Mouse (Mus musculus): ENCODE results near the gene Mettl13.

The Mettl13 gene

DNA sequence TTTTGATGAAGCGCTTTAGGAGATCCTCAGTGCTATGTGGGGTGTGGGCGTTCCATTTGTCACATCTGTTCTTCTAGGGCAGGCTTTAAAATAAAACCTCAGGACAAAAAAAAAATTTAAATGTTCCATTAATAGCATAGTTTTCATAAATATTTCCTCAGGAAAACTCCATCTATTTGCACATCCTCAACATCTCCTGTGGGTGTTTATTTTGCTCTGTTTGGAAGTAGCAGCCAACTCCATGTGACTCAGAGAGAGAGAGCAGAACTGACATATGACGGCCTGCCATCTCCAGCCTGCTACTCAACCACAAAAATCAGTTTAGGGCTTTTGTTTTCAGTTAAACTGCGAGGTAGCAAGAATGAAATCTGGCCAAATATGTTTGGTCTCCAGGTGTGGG, 41.8 kb downstream of the Mettl13 start:
- no peaks in the 10 kb centered on the region for H3K27me3 ChIP-seq (ENCODE audit: control insufficient read depth, insufficient read depth, low read length, poor library complexity, severe bottlenecking)
- DNase-seq (ENCODE audit: low read depth, low spot score): no peak
- no peaks in the 10 kb centered on the region for H3K36me3 ChIP-seq (ENCODE audit: control insufficient read depth, insufficient read depth, low read length, poor library complexity, severe bottlenecking)

DNA sequence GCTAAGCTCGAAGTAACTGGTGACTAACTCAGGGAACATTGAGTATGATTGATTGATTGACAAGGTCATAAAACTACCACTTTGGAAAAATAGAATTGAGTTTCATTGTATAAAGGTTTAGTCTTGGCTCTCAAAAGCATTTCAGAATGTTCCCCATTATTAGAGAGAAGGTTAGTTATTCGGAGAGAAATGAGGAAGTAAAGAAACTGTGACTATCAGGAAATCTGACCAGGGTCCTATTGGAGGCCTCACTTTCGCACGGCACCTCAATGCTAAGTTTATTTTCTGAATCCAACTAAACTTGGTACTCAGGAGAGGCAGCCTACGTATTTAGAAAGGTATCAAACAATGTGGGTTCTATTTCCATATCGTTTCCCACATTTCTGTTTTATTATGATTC, 42.7 kb downstream of the Mettl13 start:
- H3K27me3 ChIP-seq (ENCODE audit: control insufficient read depth, insufficient read depth, low read length, poor library complexity, severe bottlenecking): no peaks in the 10 kb centered on the region
- DNase-seq (ENCODE audit: low read depth, low spot score): no peak
- H3K36me3 ChIP-seq (ENCODE audit: control insufficient read depth, insufficient read depth, low read length, poor library complexity, severe bottlenecking): no peaks in the 10 kb centered on the region
